Mouse (Mus musculus): ENCODE results near the gene Ints4. TPM values are rescaled to one million over a fixed set of nuclear protein-coding genes. Genes with fewer than 3 reads are reported as not detected.

Ints4 gene
- polyA plus RNA-seq, 1 experiment, result 64.2 TPM

DNA sequence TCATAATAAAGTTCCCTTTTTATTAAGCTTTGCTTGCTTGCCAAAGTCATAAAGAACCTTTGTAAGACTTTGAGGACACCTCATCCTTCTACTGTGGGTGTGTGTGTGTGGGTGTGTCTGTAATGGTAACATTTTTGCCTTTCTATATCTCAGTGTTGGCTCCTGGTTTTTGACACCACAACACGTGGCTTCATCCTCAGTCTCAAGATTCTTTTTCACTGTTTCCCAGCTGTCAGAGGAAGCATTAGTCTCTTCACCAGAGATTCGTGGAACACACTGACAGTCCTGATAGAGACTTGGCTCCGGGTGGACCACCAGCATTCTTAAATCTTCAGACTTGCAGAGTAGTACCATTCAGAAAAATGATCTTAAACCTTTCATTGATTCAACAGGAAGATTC lies 466 bp upstream of the Ints4 start:
- TF ChIP-seq CTCF (IDR thresholded peaks at IDR 0.05; ENCODE audit: low read depth, low read length) (no peak), POLR2A (IDR thresholded peaks at IDR 0.05; ENCODE audit: insufficient read depth, low read length) (no peak), EP300 (IDR thresholded peaks at IDR 0.05; ENCODE audit: insufficient read depth, low read depth, low read length) (no peak)
- H3K27me3 ChIP-seq (ENCODE audit: control insufficient read depth, insufficient read depth, low read length, poor library complexity, severe bottlenecking), result no peaks in the 10 kb centered on the region
- peak overlapping the region; percentile 32; the same call in 1 of the 2 replicates for H3K9ac ChIP-seq (ENCODE audit: low read depth, poor library complexity, severe bottlenecking)
- H3K27ac ChIP-seq (ENCODE audit: insufficient read depth, low read length), result no peak overlapping the region
- no peaks in the 10 kb centered on the region for H3K9me3 ChIP-seq (replicated peaks; ENCODE audit: control insufficient read depth, insufficient read depth, low read length, poor library complexity, severe bottlenecking)
- H3K36me3 ChIP-seq (ENCODE audit: control insufficient read depth, insufficient read depth, low read length, poor library complexity, severe bottlenecking), result peaks cover 5% of the 10 kb centered on the region
- H3K4me1 ChIP-seq (ENCODE audit: control insufficient read depth, insufficient read depth, low read length), result no peaks in the 10 kb centered on the region
- H3K4me3 ChIP-seq (ENCODE audit: low read depth, low read length), result peak overlapping the region; percentile 28; the same call in 1 of the 2 replicates

DNA sequence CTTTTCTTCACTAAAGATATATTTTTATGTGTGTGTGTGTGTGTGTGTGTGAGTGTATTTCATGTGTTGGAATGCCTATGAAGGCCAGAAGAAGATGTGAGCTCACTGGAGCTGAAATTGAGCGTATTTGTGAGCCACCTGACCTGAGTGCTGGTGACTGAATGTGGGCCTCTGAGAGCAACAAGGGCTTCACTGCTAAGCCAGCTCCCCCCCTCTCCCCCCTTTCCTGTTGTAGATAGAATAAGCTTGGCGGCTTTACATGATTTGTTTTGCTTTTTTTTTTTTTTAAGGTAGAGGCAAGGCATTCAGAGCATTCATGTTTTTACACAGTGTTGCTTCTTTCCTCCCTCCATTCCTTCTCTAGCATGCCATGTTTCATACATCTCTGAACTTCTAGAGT lies 2.6 kb downstream of the Ints4 start:
- H3K36me3 ChIP-seq (ENCODE audit: control insufficient read depth, insufficient read depth, low read length, poor library complexity, severe bottlenecking), result peaks cover 23% of the 10 kb centered on the region
- TF ChIP-seq EP300 (IDR thresholded peaks at IDR 0.05; ENCODE audit: insufficient read depth, low read depth, low read length) (no peak), CTCF (IDR thresholded peaks at IDR 0.05; ENCODE audit: low read depth, low read length) (no peak), POLR2A (IDR thresholded peaks at IDR 0.05; ENCODE audit: insufficient read depth, low read length) (no peak)
- no peaks in the 10 kb centered on the region for H3K9me3 ChIP-seq (replicated peaks; ENCODE audit: control insufficient read depth, insufficient read depth, low read length, poor library complexity, severe bottlenecking)
- no peak overlapping the region for H3K27ac ChIP-seq (ENCODE audit: insufficient read depth, low read length)
- H3K4me1 ChIP-seq (ENCODE audit: control insufficient read depth, insufficient read depth, low read length), result no peaks in the 10 kb centered on the region
- no peak overlapping the region for H3K9ac ChIP-seq (ENCODE audit: low read depth, poor library complexity, severe bottlenecking)
- no peak overlapping the region for H3K4me3 ChIP-seq (ENCODE audit: low read depth, low read length)
- H3K27me3 ChIP-seq (ENCODE audit: control insufficient read depth, insufficient read depth, low read length, poor library complexity, severe bottlenecking), result no peaks in the 10 kb centered on the region

DNA sequence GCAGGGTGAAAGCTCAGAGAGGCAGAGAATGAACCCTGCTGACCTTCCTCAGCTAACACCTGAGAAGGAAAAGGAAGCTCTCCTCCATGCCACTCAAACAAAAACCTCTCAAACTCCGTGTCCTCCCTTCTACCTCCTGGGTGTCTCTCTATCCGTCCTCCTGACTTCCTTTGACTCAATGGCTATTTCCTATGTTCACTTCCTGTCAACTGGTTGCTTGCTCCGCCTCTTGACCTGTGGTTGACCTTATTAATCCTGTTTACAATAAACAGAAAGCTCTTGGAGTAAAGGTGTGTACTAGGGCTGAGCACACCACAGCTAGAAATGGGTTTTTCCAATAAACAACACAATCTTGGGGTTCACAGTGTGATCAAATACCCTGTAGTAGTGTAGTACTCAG lies 10.4 kb downstream of the Ints4 start:
- no peak overlapping the region; the same call in 1 of the 2 replicates for H3K4me3 ChIP-seq (ENCODE audit: low read depth, low read length)
- H3K9me3 ChIP-seq (replicated peaks; ENCODE audit: control insufficient read depth, insufficient read depth, low read length, poor library complexity, severe bottlenecking), result no peaks in the 10 kb centered on the region; the same call in 1 of the 2 replicates
- H3K27ac ChIP-seq (ENCODE audit: insufficient read depth, low read length), result peak overlapping the region; percentile 65; the same call in 1 of the 2 replicates
- H3K27me3 ChIP-seq (ENCODE audit: control insufficient read depth, insufficient read depth, low read length, poor library complexity, severe bottlenecking), result no peaks in the 10 kb centered on the region
- H3K9ac ChIP-seq (ENCODE audit: low read depth, poor library complexity, severe bottlenecking), result no peak overlapping the region
- peaks cover 31% of the 10 kb centered on the region for H3K36me3 ChIP-seq (ENCODE audit: control insufficient read depth, insufficient read depth, low read length, poor library complexity, severe bottlenecking)
- H3K4me1 ChIP-seq (ENCODE audit: control insufficient read depth, insufficient read depth, low read length), result no peaks in the 10 kb centered on the region
- TF ChIP-seq POLR2A (IDR thresholded peaks at IDR 0.05; ENCODE audit: insufficient read depth, low read length) (no peak), CTCF (IDR thresholded peaks at IDR 0.05; ENCODE audit: low read depth, low read length) (no peak), EP300 (IDR thresholded peaks at IDR 0.05; ENCODE audit: insufficient read depth, low read depth, low read length) (no peak)

DNA sequence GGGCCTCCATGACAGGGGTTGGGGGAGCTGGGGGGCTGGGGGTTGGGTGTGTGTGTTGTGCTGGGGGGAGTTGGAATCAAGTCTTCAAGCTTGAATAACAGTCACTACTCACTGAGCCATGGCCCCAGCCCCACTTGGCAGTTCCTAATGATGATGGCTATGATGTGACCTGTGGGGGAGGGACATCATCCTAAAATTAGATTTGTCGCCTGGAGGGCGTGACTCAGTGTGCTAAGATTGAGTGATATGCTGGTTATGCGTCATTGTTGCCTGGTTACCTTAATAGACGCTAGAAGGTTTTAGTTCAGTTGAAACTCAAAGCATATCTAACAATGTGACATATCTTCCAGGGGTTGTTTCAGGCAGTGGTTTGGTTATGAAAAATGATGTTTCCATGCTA lies 11.7 kb downstream of the Ints4 start:
- TF ChIP-seq CTCF (IDR thresholded peaks at IDR 0.05; ENCODE audit: low read depth, low read length), result no peak
- TF ChIP-seq EP300 (IDR thresholded peaks at IDR 0.05; ENCODE audit: insufficient read depth, low read depth, low read length), result no peak
- no peaks in the 10 kb centered on the region for H3K27me3 ChIP-seq (ENCODE audit: control insufficient read depth, insufficient read depth, low read length, poor library complexity, severe bottlenecking)
- H3K4me1 ChIP-seq (ENCODE audit: control insufficient read depth, insufficient read depth, low read length), result no peaks in the 10 kb centered on the region
- no peak overlapping the region for H3K27ac ChIP-seq (ENCODE audit: insufficient read depth, low read length)
- H3K4me3 ChIP-seq (ENCODE audit: low read depth, low read length), result no peak overlapping the region
- no peaks in the 10 kb centered on the region; the same call in 1 of the 2 replicates for H3K9me3 ChIP-seq (replicated peaks; ENCODE audit: control insufficient read depth, insufficient read depth, low read length, poor library complexity, severe bottlenecking)
- no peak overlapping the region for H3K9ac ChIP-seq (ENCODE audit: low read depth, poor library complexity, severe bottlenecking)
- peaks cover 26% of the 10 kb centered on the region for H3K36me3 ChIP-seq (ENCODE audit: control insufficient read depth, insufficient read depth, low read length, poor library complexity, severe bottlenecking)

- H3K4me3 ChIP-seq (ENCODE audit: low read depth, low read length), result no peak overlapping the region
- H3K9me3 ChIP-seq (replicated peaks; ENCODE audit: control insufficient read depth, insufficient read depth, low read length, poor library complexity, severe bottlenecking), result no peaks in the 10 kb centered on the region; the same call in 1 of the 2 replicates
- no peaks in the 10 kb centered on the region for H3K4me1 ChIP-seq (ENCODE audit: control insufficient read depth, insufficient read depth, low read length)
- H3K27ac ChIP-seq (ENCODE audit: insufficient read depth, low read length), result no peak overlapping the region
- H3K36me3 ChIP-seq (ENCODE audit: control insufficient read depth, insufficient read depth, low read length, poor library complexity, severe bottlenecking), result peaks cover 15% of the 10 kb centered on the region
- H3K9ac ChIP-seq (ENCODE audit: low read depth, poor library complexity, severe bottlenecking), result no peak overlapping the region
- TF ChIP-seq EP300 (IDR thresholded peaks at IDR 0.05; ENCODE audit: insufficient read depth, low read depth, low read length) (no peak), CTCF (IDR thresholded peaks at IDR 0.05; ENCODE audit: low read depth, low read length) (no peak), POLR2A (IDR thresholded peaks at IDR 0.05; ENCODE audit: insufficient read depth, low read length) (no peak)
- no peaks in the 10 kb centered on the region for H3K27me3 ChIP-seq (ENCODE audit: control insufficient read depth, insufficient read depth, low read length, poor library complexity, severe bottlenecking)
Measured at GRCm38 (mm10) chr7:97495052-97495451, 14.3 kb downstream of the Ints4 start.

- no peaks in the 10 kb centered on the region; the same call in 1 of the 2 replicates for H3K9me3 ChIP-seq (replicated peaks; ENCODE audit: control insufficient read depth, insufficient read depth, low read length, poor library complexity, severe bottlenecking)
- no peaks in the 10 kb centered on the region for H3K27me3 ChIP-seq (ENCODE audit: control insufficient read depth, insufficient read depth, low read length, poor library complexity, severe bottlenecking)
- H3K27ac ChIP-seq (ENCODE audit: insufficient read depth, low read length), result no peak overlapping the region
- TF ChIP-seq POLR2A (IDR thresholded peaks at IDR 0.05; ENCODE audit: insufficient read depth, low read length) (no peak), EP300 (IDR thresholded peaks at IDR 0.05; ENCODE audit: insufficient read depth, low read depth, low read length) (no peak), CTCF (IDR thresholded peaks at IDR 0.05; ENCODE audit: low read depth, low read length) (no peak)
- H3K36me3 ChIP-seq (ENCODE audit: control insufficient read depth, insufficient read depth, low read length, poor library complexity, severe bottlenecking), result peaks cover 10% of the 10 kb centered on the region
- H3K4me1 ChIP-seq (ENCODE audit: control insufficient read depth, insufficient read depth, low read length), result no peaks in the 10 kb centered on the region
- no peak overlapping the region for H3K4me3 ChIP-seq (ENCODE audit: low read depth, low read length)
- H3K9ac ChIP-seq (ENCODE audit: low read depth, poor library complexity, severe bottlenecking), result no peak overlapping the region
Measured at GRCm38 (mm10) chr7:97500555-97501209, 19.9 kb downstream of the Ints4 start.

Data from ES-Bruce4 (cell line).